Mouse (Mus musculus): ENCODE results near the gene Dnah9. TPM values are rescaled to one million over a fixed set of nuclear protein-coding genes. Genes with fewer than 3 reads are reported as not detected.

Gene Dnah9
- polyA plus RNA-seq, 1 experiment from 2014 or later = 3.4 TPM

- DNase-seq (ENCODE audit: low spot score) (no peak), ATAC-seq (ENCODE audit: low FRiP score) (no peak)
- no peaks in the 10 kb centered on the region for H3K36me3 ChIP-seq (ENCODE audit: control insufficient read depth, insufficient read depth, low read length)
Observed at GRCm38 (mm10) chr11:65903944-65904343, 264.4 kb downstream of the Dnah9 start.

GRCm38 (mm10) chr11:65881465-65881864 lies 286.9 kb downstream of the Dnah9 start:
- no peak overlapping the region for H3K9ac ChIP-seq (ENCODE audit: low read depth, low read length)
- H3K4me3 ChIP-seq (ENCODE audit: low read depth, low read length) = no peak overlapping the region
- WGBS = 94% methylated on average over 2 of the region's 2 CpGs
- H3K9me3 ChIP-seq (ENCODE audit: control insufficient read depth, low read length) = no peaks in the 10 kb centered on the region
- ATAC-seq (ENCODE audit: low FRiP score) = no peak
- no peak overlapping the region for H3K4me2 ChIP-seq (replicated peaks; ENCODE audit: low read depth, low read length)
- no peak for DNase-seq (ENCODE audit: low spot score)
- H3K4me1 ChIP-seq (replicated peaks; ENCODE audit: control insufficient read depth, insufficient read depth, low read length) = no peaks in the 10 kb centered on the region
- no peaks in the 10 kb centered on the region for H3K36me3 ChIP-seq (ENCODE audit: control insufficient read depth, insufficient read depth, low read length)
- H3K27me3 ChIP-seq (ENCODE audit: control insufficient read depth, insufficient read depth, low read length) = no peaks in the 10 kb centered on the region
- H3K27ac ChIP-seq (ENCODE audit: low read depth, low read length) = no peak overlapping the region

More at GRCm38 (mm10) chr11:65903944-65904343, 264.4 kb downstream of the Dnah9 start:
- WGBS = 78% methylated on average over 2 of the region's 2 CpGs
- no peak overlapping the region for H3K4me2 ChIP-seq (replicated peaks; ENCODE audit: low read depth, low read length)
- H3K4me3 ChIP-seq (ENCODE audit: low read depth, low read length) = no peak overlapping the region
- no peaks in the 10 kb centered on the region for H3K9me3 ChIP-seq (ENCODE audit: control insufficient read depth, low read length)
- H3K9ac ChIP-seq (ENCODE audit: low read depth, low read length) = no peak overlapping the region
- no peak overlapping the region for H3K27ac ChIP-seq (ENCODE audit: low read depth, low read length)
- H3K27me3 ChIP-seq (ENCODE audit: control insufficient read depth, insufficient read depth, low read length) = no peaks in the 10 kb centered on the region
- H3K4me1 ChIP-seq (replicated peaks; ENCODE audit: control insufficient read depth, insufficient read depth, low read length) = no peaks in the 10 kb centered on the region

GRCm38 (mm10) chr11:65877146-65877775 lies 291.1 kb downstream of the Dnah9 start:
- no peaks in the 10 kb centered on the region for H3K27me3 ChIP-seq (ENCODE audit: control insufficient read depth, insufficient read depth, low read length)
- no peak for DNase-seq (ENCODE audit: low spot score)

GRCm38 (mm10) chr11:65861476-65861875 lies 306.9 kb downstream of the Dnah9 start:
- Histone ChIP-seq H3K9ac (ENCODE audit: low read depth, low read length) (no peak overlapping the region), H3K27ac (ENCODE audit: low read depth, low read length) (no peak overlapping the region), H3K36me3 (ENCODE audit: control insufficient read depth, insufficient read depth, low read length) (no peaks in the 10 kb centered on the region), H3K4me1 (replicated peaks; ENCODE audit: control insufficient read depth, insufficient read depth, low read length) (no peaks in the 10 kb centered on the region), H3K4me3 (ENCODE audit: low read depth, low read length) (no peak overlapping the region), H3K4me2 (replicated peaks; ENCODE audit: low read depth, low read length) (no peak overlapping the region), H3K9me3 (ENCODE audit: control insufficient read depth, low read length) (no peaks in the 10 kb centered on the region), H3K27me3 (ENCODE audit: control insufficient read depth, insufficient read depth, low read length) (no peaks in the 10 kb centered on the region)
- DNase-seq (ENCODE audit: low spot score) (no peak), ATAC-seq (ENCODE audit: low FRiP score) (no peak)
- WGBS = 58% methylated on average over 4 of the region's 4 CpGs

More at GRCm38 (mm10) chr11:65877146-65877775, 291.1 kb downstream of the Dnah9 start:
- Histone ChIP-seq H3K4me3 (ENCODE audit: low read depth, low read length) (no peak overlapping the region), H3K9me3 (ENCODE audit: control insufficient read depth, low read length) (no peaks in the 10 kb centered on the region), H3K9ac (ENCODE audit: low read depth, low read length) (no peak overlapping the region), H3K4me1 (replicated peaks; ENCODE audit: control insufficient read depth, insufficient read depth, low read length) (no peaks in the 10 kb centered on the region), H3K36me3 (ENCODE audit: control insufficient read depth, insufficient read depth, low read length) (no peaks in the 10 kb centered on the region), H3K4me2 (replicated peaks; ENCODE audit: low read depth, low read length) (no peak overlapping the region), H3K27ac (ENCODE audit: low read depth, low read length) (no peak overlapping the region)
- no peak for ATAC-seq (ENCODE audit: low FRiP score)
- WGBS = 79% methylated on average over 1 of the region's 1 CpGs

GRCm38 (mm10) chr11:65852066-65852465 lies 316.3 kb downstream of the Dnah9 start:
- H3K4me3 ChIP-seq (ENCODE audit: low read depth, low read length) = no peak overlapping the region

GRCm38 (mm10) chr11:65846446-65846845 lies 321.9 kb downstream of the Dnah9 start:
- H3K4me1 ChIP-seq (replicated peaks; ENCODE audit: control insufficient read depth, insufficient read depth, low read length) = no peaks in the 10 kb centered on the region
- H3K36me3 ChIP-seq (ENCODE audit: control insufficient read depth, insufficient read depth, low read length) = no peaks in the 10 kb centered on the region
- H3K9me3 ChIP-seq (ENCODE audit: control insufficient read depth, low read length) = no peaks in the 10 kb centered on the region
- H3K4me2 ChIP-seq (replicated peaks; ENCODE audit: low read depth, low read length) = no peak overlapping the region
- WGBS = 79% methylated on average over 5 of the region's 5 CpGs
- H3K27ac ChIP-seq (ENCODE audit: low read depth, low read length) = no peak overlapping the region
- DNase-seq (ENCODE audit: low spot score) (no peak), ATAC-seq (ENCODE audit: low FRiP score) (no peak)
- no peak overlapping the region for H3K4me3 ChIP-seq (ENCODE audit: low read depth, low read length)
- H3K9ac ChIP-seq (ENCODE audit: low read depth, low read length) = no peak overlapping the region
- H3K27me3 ChIP-seq (ENCODE audit: control insufficient read depth, insufficient read depth, low read length) = no peaks in the 10 kb centered on the region

More at GRCm38 (mm10) chr11:65852066-65852465, 316.3 kb downstream of the Dnah9 start:
- H3K9ac ChIP-seq (ENCODE audit: low read depth, low read length) = no peak overlapping the region
- no peak for ATAC-seq (ENCODE audit: low FRiP score)
- no peaks in the 10 kb centered on the region for H3K4me1 ChIP-seq (replicated peaks; ENCODE audit: control insufficient read depth, insufficient read depth, low read length)
- H3K4me2 ChIP-seq (replicated peaks; ENCODE audit: low read depth, low read length) = no peak overlapping the region
- no peaks in the 10 kb centered on the region for H3K36me3 ChIP-seq (ENCODE audit: control insufficient read depth, insufficient read depth, low read length)
- H3K9me3 ChIP-seq (ENCODE audit: control insufficient read depth, low read length) = no peaks in the 10 kb centered on the region
- no peaks in the 10 kb centered on the region for H3K27me3 ChIP-seq (ENCODE audit: control insufficient read depth, insufficient read depth, low read length)
- WGBS = 26% methylated on average over 1 of the region's 1 CpGs
- peak; percentile 38 for DNase-seq (ENCODE audit: low spot score)
- H3K27ac ChIP-seq (ENCODE audit: low read depth, low read length) = no peak overlapping the region

- no peak overlapping the region for H3K27ac ChIP-seq (ENCODE audit: low read depth, low read length)
- WGBS = 77% methylated on average over 8 of the region's 8 CpGs
- no peak overlapping the region for H3K4me2 ChIP-seq (replicated peaks; ENCODE audit: low read depth, low read length)
- H3K27me3 ChIP-seq (ENCODE audit: control insufficient read depth, insufficient read depth, low read length) = no peaks in the 10 kb centered on the region
- no peak overlapping the region for H3K9ac ChIP-seq (ENCODE audit: low read depth, low read length)
- DNase-seq (ENCODE audit: low spot score) (no peak), ATAC-seq (ENCODE audit: low FRiP score) (no peak)
- no peaks in the 10 kb centered on the region for H3K4me1 ChIP-seq (replicated peaks; ENCODE audit: control insufficient read depth, insufficient read depth, low read length)
- H3K9me3 ChIP-seq (ENCODE audit: control insufficient read depth, low read length) = no peaks in the 10 kb centered on the region
- H3K4me3 ChIP-seq (ENCODE audit: low read depth, low read length) = no peak overlapping the region
- H3K36me3 ChIP-seq (ENCODE audit: control insufficient read depth, insufficient read depth, low read length) = no peaks in the 10 kb centered on the region
Observed at GRCm38 (mm10) chr11:65838999-65839398, 329.4 kb downstream of the Dnah9 start.

- Histone ChIP-seq H3K4me2 (replicated peaks; ENCODE audit: low read depth, low read length) (no peak overlapping the region), H3K36me3 (ENCODE audit: control insufficient read depth, insufficient read depth, low read length) (peaks cover 4% of the 10 kb centered on the region; the same call in 1 of the 2 replicates), H3K27ac (ENCODE audit: low read depth, low read length) (no peak overlapping the region), H3K27me3 (ENCODE audit: control insufficient read depth, insufficient read depth, low read length) (no peaks in the 10 kb centered on the region), H3K4me3 (ENCODE audit: low read depth, low read length) (no peak overlapping the region), H3K9me3 (ENCODE audit: control insufficient read depth, low read length) (no peaks in the 10 kb centered on the region), H3K4me1 (replicated peaks; ENCODE audit: control insufficient read depth, insufficient read depth, low read length) (no peaks in the 10 kb centered on the region), H3K9ac (ENCODE audit: low read depth, low read length) (no peak overlapping the region)
- DNase-seq (ENCODE audit: low spot score) = no peak
- no peak for ATAC-seq (ENCODE audit: low FRiP score)
- 94% methylated on average over 3 of the region's 3 CpGs for WGBS
Observed at GRCm38 (mm10) chr11:65824556-65824955, 343.8 kb downstream of the Dnah9 start.

- Histone ChIP-seq H3K27me3 (ENCODE audit: control insufficient read depth, insufficient read depth, low read length) (no peaks in the 10 kb centered on the region), H3K27ac (ENCODE audit: low read depth, low read length) (no peak overlapping the region), H3K4me3 (ENCODE audit: low read depth, low read length) (no peak overlapping the region), H3K36me3 (ENCODE audit: control insufficient read depth, insufficient read depth, low read length) (no peaks in the 10 kb centered on the region), H3K4me2 (replicated peaks; ENCODE audit: low read depth, low read length) (no peak overlapping the region), H3K4me1 (replicated peaks; ENCODE audit: control insufficient read depth, insufficient read depth, low read length) (no peaks in the 10 kb centered on the region), H3K9me3 (ENCODE audit: control insufficient read depth, low read length) (no peaks in the 10 kb centered on the region), H3K9ac (ENCODE audit: low read depth, low read length) (no peak overlapping the region)
- 18% methylated on average over 7 of the region's 7 CpGs for WGBS
- DNase-seq (ENCODE audit: low spot score) (peak; percentile 79), ATAC-seq (ENCODE audit: low FRiP score) (peak; percentile 73; the same call in 1 of the 2 replicates)
Observed at GRCm38 (mm10) chr11:65820877-65821276, 347.5 kb downstream of the Dnah9 start.
